Mouse (Mus musculus) cortical plate, adult 2 months (tissue): ENCODE results near the gene Nrm. TPM values are rescaled to one million over a fixed set of nuclear protein-coding genes. Genes with fewer than 3 reads are reported as not detected.

ENCODE experiments used
- H3K27ac ChIP-seq: fragments of 200-500 bp; 2 replicates; pipeline ENCODE4 v1.5.1; 2012; ENCODE audit warnings: low read length, control low read depth, inconsistent platforms; ENCODE audit not compliant: insufficient read depth
- H3K4me1 ChIP-seq: fragments of 200-500 bp; 2 replicates; pipeline ENCODE4 v1.6.1; 2011; ENCODE audit warnings: low read length; ENCODE audit not compliant: control insufficient read depth, insufficient read depth
- H3K4me3 ChIP-seq: fragments of 200-500 bp; 2 replicates; pipeline ENCODE4 v1.5.1; 2011; ENCODE audit warnings: mild to moderate bottlenecking, low read length, control low read depth; ENCODE audit not compliant: insufficient read depth
- CTCF ChIP-seq: fragments of 200-500 bp; IDR thresholded peaks from 2 replicates; pipeline ENCODE4 v1.5.1; 2011; ENCODE audit warnings: mild to moderate bottlenecking, control low read depth, low read length; ENCODE audit not compliant: insufficient read depth; ENCODE audit errors: extremely low read depth
- POLR2A ChIP-seq: fragments of 200-500 bp; IDR thresholded peaks from 2 replicates; pipeline ENCODE4 v1.6.1; 2011; ENCODE audit warnings: mild to moderate bottlenecking, low read length, control low read depth; ENCODE audit not compliant: insufficient read depth; ENCODE audit errors: extremely low read depth
- polyA plus RNA-seq: library from polyadenylated mRNA; depleted of rRNA; stranded (reverse); fragments of >200 nt; gene quantifications from 2 replicates; pipeline ENCODE4 v1.2.3, GENCODE M21; 2012

The Nrm gene
- polyA plus RNA-seq, 1 experiment = 9.3 TPM

DNA sequence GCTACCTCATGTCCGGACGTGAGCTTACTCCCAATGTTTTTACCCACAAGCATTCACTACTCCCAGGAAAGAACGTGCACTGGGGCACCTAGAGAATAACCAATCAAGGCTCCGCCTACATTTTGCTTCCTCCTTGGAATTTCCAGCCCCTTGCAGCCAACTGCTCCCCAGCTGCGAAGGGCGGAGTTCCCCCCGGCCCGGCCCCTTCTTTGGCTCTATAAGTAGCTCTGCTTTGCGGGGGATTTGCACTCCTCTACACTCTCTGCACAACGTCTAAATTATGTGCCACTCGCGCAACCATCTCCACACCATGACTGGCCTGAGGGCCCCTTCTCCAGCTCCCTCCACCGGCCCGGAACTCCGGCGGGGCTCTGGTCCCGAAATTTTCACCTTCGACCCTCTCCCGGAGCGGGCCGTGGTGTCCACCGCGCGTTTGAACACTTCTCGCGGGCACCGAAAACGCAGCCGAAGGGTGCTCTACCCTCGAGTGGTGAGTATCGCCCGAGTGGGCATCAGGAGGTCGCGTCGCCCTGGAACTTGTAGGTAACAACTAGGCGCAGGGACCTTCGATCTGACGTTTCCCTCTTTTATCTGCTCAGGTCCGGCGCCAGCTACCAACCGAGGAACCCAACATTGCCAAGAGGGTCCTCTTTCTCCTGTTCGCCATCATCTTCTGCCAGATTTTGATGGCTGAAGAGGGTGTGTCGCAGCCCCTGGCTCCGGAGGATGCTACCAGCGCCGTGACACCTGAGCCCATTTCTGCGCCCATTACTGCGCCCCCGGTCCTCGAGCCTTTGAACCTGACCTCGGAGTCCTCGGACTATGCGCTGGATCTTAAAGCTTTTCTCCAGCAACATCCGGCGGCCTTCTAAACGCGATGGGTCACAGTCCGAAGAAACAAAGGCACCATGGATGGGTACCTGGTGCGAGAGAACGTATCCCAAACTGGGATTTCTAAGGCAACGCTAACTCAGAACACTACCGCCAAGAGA, 39.4 kb upstream of the Nrm start, which contains the start of gene Ier3:
Gene Ier3, plus strand, starts transcription at position 246 of the 992 bp plus-strand sequence.
- H3K4me1 ChIP-seq = no peaks in the 10 kb centered on the region
- peak within 1 kb of the TSS; percentile 7; the same call in 1 of the 2 replicates for H3K27ac ChIP-seq
- H3K4me3 ChIP-seq = peak within 1 kb of the TSS; percentile 71
- no peak for TF ChIP-seq CTCF
- peak; percentile 89 for TF ChIP-seq POLR2A

DNA sequence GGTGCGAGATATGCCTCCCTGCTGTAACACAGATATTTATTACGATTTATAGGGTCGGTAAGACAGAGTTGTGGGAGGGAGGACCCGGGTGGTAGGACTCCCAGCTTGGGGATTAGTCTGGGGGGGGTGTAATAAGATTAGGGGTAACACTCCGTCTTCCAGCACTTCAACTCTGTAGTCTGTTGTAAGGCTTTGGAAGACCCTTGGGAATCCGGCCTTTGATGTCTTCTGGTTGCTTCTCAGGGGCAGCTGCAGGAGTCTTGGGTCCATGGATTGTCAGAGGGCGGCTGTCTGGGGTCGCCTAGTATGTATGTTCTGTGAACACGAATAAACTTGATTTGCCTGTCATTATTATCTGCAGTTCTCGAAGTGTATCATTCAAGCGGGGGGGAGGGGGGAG, 38.6 kb upstream of the Nrm start:
- peak overlapping the region; percentile 71 for H3K4me3 ChIP-seq
- H3K4me1 ChIP-seq = no peaks in the 10 kb centered on the region
- no peak for TF ChIP-seq CTCF
- H3K27ac ChIP-seq = peak overlapping the region; percentile 7; the same call in 1 of the 2 replicates

DNA sequence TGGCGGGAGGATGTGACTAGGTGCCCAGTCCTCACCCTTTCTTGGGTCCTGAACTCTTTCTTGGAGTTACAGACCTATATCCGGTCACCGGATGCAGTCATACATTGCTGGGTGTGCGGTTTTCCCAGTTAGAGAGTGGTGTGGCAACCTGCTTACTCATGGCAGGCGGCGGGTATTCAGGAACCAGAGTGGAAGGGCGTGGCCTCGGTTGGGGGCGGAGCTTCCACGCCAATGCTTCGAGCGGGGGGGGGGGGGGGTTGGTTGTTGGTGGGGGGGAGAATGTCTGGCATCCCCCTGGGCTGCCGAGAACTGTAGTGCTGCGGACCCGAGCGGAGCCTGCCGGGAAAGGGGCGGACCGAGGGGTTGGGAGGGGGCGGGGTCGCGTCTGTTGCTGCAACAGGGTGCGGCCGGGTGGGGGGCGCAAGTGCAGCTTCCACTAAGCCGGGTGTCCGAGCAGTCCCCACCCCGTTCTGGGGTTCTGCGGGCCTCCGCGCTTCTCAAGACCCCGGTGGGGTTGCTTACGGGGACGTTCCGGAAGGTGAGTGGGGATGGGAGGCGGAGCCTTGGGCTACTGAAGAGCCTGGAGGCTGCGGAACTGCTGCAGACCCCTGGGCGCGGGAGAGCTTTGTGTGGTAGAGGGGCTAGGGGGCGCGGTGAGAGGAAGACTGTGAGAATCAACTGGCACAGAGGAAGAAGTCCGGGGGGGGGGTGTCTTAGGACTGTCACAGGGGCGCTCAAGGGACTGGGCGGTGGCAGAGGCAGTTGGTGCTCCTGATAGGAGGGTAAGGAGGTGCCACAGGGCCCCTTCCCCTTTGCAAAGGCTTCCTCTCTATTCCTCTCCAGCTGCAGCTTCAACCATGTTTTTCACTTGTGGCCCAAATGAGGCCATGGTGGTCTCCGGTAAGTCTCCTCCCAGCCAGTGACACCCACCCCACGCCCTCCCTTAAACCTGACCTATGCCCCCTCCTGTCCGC, 37.9 kb upstream of the Nrm start, which contains the start of gene Flot1:
Gene Flot1, plus strand, starts transcription at position 267 of the 974 bp plus-strand sequence.
- Histone ChIP-seq H3K4me3 (peak within 1 kb of the TSS; percentile 71), H3K4me1 (no peaks in the 10 kb centered on the region), H3K27ac (peak within 1 kb of the TSS; percentile 54)
- peak; percentile 64; the same call in 1 of the 2 replicates for TF ChIP-seq POLR2A
- no peak for TF ChIP-seq CTCF

DNA sequence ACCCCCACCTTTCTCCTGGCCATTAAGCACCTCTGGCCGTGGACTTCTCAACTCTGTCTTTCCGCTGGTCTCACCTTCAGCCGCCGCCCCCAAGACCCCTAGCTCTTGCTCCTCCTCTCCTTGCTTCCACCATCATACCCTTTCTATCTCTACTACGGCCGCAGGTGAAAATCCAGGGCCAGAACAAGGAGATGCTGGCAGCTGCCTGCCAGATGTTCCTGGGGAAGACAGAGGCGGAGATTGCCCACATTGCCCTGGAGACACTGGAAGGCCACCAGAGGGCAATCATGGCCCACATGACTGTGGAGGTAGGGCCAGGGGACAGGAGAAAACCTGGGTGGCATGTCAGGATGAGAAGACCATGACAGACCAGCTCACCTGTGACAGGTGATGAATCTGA, 36.7 kb upstream of the Nrm start:
- Histone ChIP-seq H3K4me3 (peak overlapping the region; percentile 71; the same call in 1 of the 2 replicates), H3K27ac (no peak overlapping the region)
- no peak for TF ChIP-seq POLR2A
- no peak for TF ChIP-seq CTCF

GRCm38 (mm10) chr17:35825109-35825850, 35.8 kb upstream of the Nrm start:
- Histone ChIP-seq H3K4me3 (no peak overlapping the region), H3K27ac (no peak overlapping the region), H3K4me1 (no peaks in the 10 kb centered on the region)
- no peak for TF ChIP-seq CTCF

More for the DNA sequence above, 36.7 kb upstream of the Nrm start:
- H3K4me1 ChIP-seq = no peaks in the 10 kb centered on the region

DNA sequence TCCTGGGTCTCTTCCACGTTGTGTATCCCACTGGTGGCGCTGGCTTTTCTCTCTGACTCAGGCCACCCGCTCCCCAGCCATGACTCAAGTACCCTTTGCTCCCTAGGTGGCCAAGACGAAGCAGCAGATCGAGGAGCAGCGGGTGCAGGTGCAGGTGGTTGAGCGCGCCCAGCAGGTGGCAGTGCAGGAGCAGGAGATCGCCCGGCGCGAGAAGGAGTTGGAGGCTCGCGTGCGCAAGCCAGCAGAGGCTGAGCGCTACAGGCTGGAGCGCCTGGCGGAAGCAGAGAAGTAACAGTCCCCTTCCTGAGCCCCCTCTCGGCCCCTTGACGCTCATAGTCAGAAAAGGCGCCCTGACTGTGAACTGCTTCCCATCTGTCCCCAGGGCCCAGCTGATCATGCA, 31.4 kb upstream of the Nrm start:
- H3K4me3 ChIP-seq = no peak overlapping the region
- H3K4me1 ChIP-seq = peaks cover under 1% of the 10 kb centered on the region; the same call in 1 of the 2 replicates
- H3K27ac ChIP-seq = no peak overlapping the region
- TF ChIP-seq POLR2A = no peak
- peak; percentile 64 for TF ChIP-seq CTCF

DNA sequence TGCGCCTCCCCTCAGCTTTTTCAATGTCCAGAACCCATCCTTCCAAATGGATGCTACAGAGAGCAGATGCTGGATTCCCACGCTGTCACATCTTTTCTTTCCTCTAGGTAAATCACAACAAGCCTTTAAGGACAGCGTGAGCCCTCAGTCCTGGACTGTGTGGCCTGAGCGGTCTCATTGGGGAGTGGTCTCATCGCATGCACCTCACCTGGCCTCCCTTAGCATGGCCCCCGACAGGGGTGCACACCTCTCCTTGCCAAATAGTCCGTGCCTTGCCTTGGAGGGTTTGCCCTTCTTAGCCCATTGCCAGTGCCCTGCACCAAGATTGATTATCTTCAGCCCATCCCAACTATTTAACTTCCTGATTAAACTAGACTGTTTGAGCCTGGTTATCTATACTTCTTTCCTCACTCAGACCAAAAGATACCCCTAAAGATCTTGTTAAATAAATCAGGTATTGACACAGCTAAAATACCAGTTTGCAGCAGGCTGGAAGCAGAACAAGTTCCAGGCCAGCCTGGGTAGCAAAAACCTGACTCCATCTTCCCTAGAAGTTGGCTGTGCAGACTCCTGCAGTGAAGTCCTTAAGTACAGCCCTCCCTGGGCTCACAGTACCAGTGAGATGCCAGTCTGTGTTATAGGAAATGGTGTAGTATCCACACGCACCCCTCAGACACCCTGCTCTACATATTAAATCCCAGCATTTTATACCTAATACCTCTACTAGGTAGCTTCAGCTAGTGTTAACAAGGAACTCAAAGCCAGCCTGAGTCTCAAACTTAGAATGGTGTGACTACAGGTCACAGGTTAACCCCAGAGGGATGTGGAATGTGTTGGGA, 28.5 kb upstream of the Nrm start:
- H3K4me1 ChIP-seq = peaks cover 3% of the 10 kb centered on the region; the same call in 1 of the 2 replicates
- no peak overlapping the region for H3K4me3 ChIP-seq
- H3K27ac ChIP-seq = no peak overlapping the region
- TF ChIP-seq CTCF (no peak), POLR2A (no peak)

GRCm38 (mm10) chr17:35833239-35833751, 27.8 kb upstream of the Nrm start:
- no peak overlapping the region for H3K27ac ChIP-seq
- peaks cover 3% of the 10 kb centered on the region; the same call in 1 of the 2 replicates for H3K4me1 ChIP-seq
- no peak for TF ChIP-seq CTCF
- TF ChIP-seq POLR2A = no peak
- no peak overlapping the region for H3K4me3 ChIP-seq
